Mouse (Mus musculus) testis, postnatal 10 days (tissue): ENCODE data around the gene Pde8b.

Experiments
- DNase-seq: peaks from one replicate; pipeline ENCODE4 v3.0.0; 2021; ENCODE audit warnings: low spot score

Gene Pde8b

GRCm38 (mm10) chr13:95249511-95250456 lies at the start of gene Pde8b:
Pde8b (minus strand) TSS chr13:95250336.
- peak; percentile 64 for DNase-seq

- DNase-seq: no peak
Observed at GRCm38 (mm10) chr13:95291983-95292382, 41.8 kb upstream of the Pde8b start.

GRCm38 (mm10) chr13:95288027-95288426 lies 37.9 kb upstream of the Pde8b start:
- no peak for DNase-seq

GRCm38 (mm10) chr13:95286989-95287388 lies 36.9 kb upstream of the Pde8b start:
- peak; percentile 76 for DNase-seq

- DNase-seq: no peak
Observed at GRCm38 (mm10) chr13:95281740-95282673, 31.9 kb upstream of the Pde8b start.

GRCm38 (mm10) chr13:95278426-95279025 lies 28.4 kb upstream of the Pde8b start:
- no peak for DNase-seq

- DNase-seq: no peak
Observed at GRCm38 (mm10) chr13:95264691-95265090, 14.6 kb upstream of the Pde8b start.

- DNase-seq: no peak
Observed at GRCm38 (mm10) chr13:95260886-95261789, 11.0 kb upstream of the Pde8b start.

- no peak for DNase-seq
Observed at GRCm38 (mm10) chr13:95260391-95260790, 10.3 kb upstream of the Pde8b start.

GRCm38 (mm10) chr13:95257083-95257482 lies 6.9 kb upstream of the Pde8b start:
- DNase-seq: no peak

GRCm38 (mm10) chr13:95255083-95255482 lies 4.9 kb upstream of the Pde8b start:
- no peak for DNase-seq

GRCm38 (mm10) chr13:95243026-95243425 lies 7.1 kb downstream of the Pde8b start:
- no peak for DNase-seq

GRCm38 (mm10) chr13:95237488-95237887 lies 12.6 kb downstream of the Pde8b start:
- DNase-seq: no peak

GRCm38 (mm10) chr13:95235261-95235660 lies 14.9 kb downstream of the Pde8b start:
- DNase-seq: no peak

- DNase-seq: no peak
Observed at GRCm38 (mm10) chr13:95231366-95232138, 18.6 kb downstream of the Pde8b start.

GRCm38 (mm10) chr13:95230326-95230725 lies 19.8 kb downstream of the Pde8b start:
- DNase-seq: no peak

GRCm38 (mm10) chr13:95224491-95224890 lies 25.6 kb downstream of the Pde8b start:
- no peak for DNase-seq

- no peak for DNase-seq
Observed at GRCm38 (mm10) chr13:95223427-95223772, 26.7 kb downstream of the Pde8b start.

- peak; percentile 68 for DNase-seq
Observed at GRCm38 (mm10) chr13:95222569-95223426, 27.3 kb downstream of the Pde8b start.
